ENCODE assay signal across 27 mouse cellular contexts in genomic region chr6:89160051-89160450, GRCm38 (mm10).
DNase-seq lines count a peak whose midpoint lies in the region; ATAC-seq lines count a peak whose summit lies in the region.
"Had no signal": no experiment of that assay in that cellular context is flagged by ENCODE, and none has a peak within 500 bp of the region (broad histone marks: within the 10 kb centered on the region; RNA-seq: fewer than 3 reads in every experiment).

No protein-coding gene starts in this region.

- H3K4me2 ChIP-seq in hindbrain, embryonic 16.5 days (ENCODE audit: low read length), result no peak overlapping the region
- no peak overlapping the region for H3K4me2 ChIP-seq in midbrain, embryonic 16.5 days (ENCODE audit: low read length)
- H3K4me2 ChIP-seq: heart, embryonic 11.5 days; hindbrain, embryonic 15.5 days; kidney, embryonic 15.5 days; limb, embryonic 12.5 days; liver, embryonic 15.5 days; lung, embryonic 14.5 days; neural tube, embryonic 15.5 days had no signal

- H3K36me3 ChIP-seq in hindbrain, embryonic 10.5 days, result no peaks in the 10 kb centered on the region
- H3K36me3 ChIP-seq in hindbrain, embryonic 16.5 days (ENCODE audit: control insufficient read depth, insufficient read depth, low read length), result no peaks in the 10 kb centered on the region
- no peaks in the 10 kb centered on the region for H3K36me3 ChIP-seq in midbrain, embryonic 10.5 days
- H3K36me3 ChIP-seq in midbrain, embryonic 16.5 days (ENCODE audit: control insufficient read depth, insufficient read depth, low read length), result no peaks in the 10 kb centered on the region
- H3K36me3 ChIP-seq: hindbrain, embryonic 15.5 days; kidney, embryonic 15.5 days; limb, embryonic 12.5 days; liver, embryonic 15.5 days; neural tube, embryonic 15.5 days had no signal

- no peak overlapping the region for H3K9ac ChIP-seq in hindbrain, embryonic 16.5 days (ENCODE audit: low read depth, low read length)
- H3K9ac ChIP-seq in midbrain, embryonic 16.5 days (ENCODE audit: low read depth, low read length), result no peak overlapping the region
- H3K9ac ChIP-seq: hindbrain, embryonic 15.5 days; kidney, embryonic 15.5 days; limb, embryonic 12.5 days; liver, embryonic 15.5 days; lung, embryonic 14.5 days; neural tube, embryonic 15.5 days had no signal

- H3K4me3 ChIP-seq in hindbrain, embryonic 10.5 days, result no peak overlapping the region
- H3K4me3 ChIP-seq in hindbrain, embryonic 16.5 days (ENCODE audit: low read length), result no peak overlapping the region
- H3K4me3 ChIP-seq in midbrain, embryonic 10.5 days, result no peak overlapping the region
- H3K4me3 ChIP-seq in midbrain, embryonic 16.5 days (ENCODE audit: low read depth, low read length), result no peak overlapping the region
- H3K4me3 ChIP-seq: hindbrain, embryonic 15.5 days; kidney, embryonic 15.5 days; left cerebral cortex, adult 2 months; limb, embryonic 12.5 days; liver, embryonic 15.5 days; neural tube, embryonic 15.5 days had no signal

- H3K9me3 ChIP-seq in hindbrain, embryonic 10.5 days, result peaks cover under 1% of the 10 kb centered on the region; the same call in 1 of the 2 replicates
- no peaks in the 10 kb centered on the region for H3K9me3 ChIP-seq in hindbrain, embryonic 16.5 days (ENCODE audit: control insufficient read depth, low read length)
- 0 out of 2 replicates have a peak, but pooled peaks cover under 1% of the 10 kb centered on the region for H3K9me3 ChIP-seq in midbrain, embryonic 10.5 days (replicated peaks)
- H3K9me3 ChIP-seq in midbrain, embryonic 16.5 days (replicated peaks; ENCODE audit: control insufficient read depth, low read length, poor library complexity, severe bottlenecking), result no peaks in the 10 kb centered on the region
- H3K9me3 ChIP-seq: hindbrain, embryonic 15.5 days; kidney, embryonic 15.5 days; liver, embryonic 15.5 days; neural tube, embryonic 15.5 days had no signal

- H3K27ac ChIP-seq in hindbrain, embryonic 10.5 days, result peak overlapping the region; percentile 74
- H3K27ac ChIP-seq in hindbrain, embryonic 16.5 days (ENCODE audit: low read depth, low read length), result no peak overlapping the region
- H3K27ac ChIP-seq in midbrain, embryonic 10.5 days (replicated peaks), result peak overlapping the region; percentile 69
- no peak overlapping the region for H3K27ac ChIP-seq in midbrain, embryonic 16.5 days (ENCODE audit: low read length)
- H3K27ac ChIP-seq: hindbrain, embryonic 15.5 days; kidney, embryonic 15.5 days; left cerebral cortex, adult 2 months; limb, embryonic 12.5 days; liver, embryonic 15.5 days; neural tube, embryonic 15.5 days had no signal

- H3K4me1 ChIP-seq in hindbrain, embryonic 10.5 days (replicated peaks), result peaks cover 16% of the 10 kb centered on the region
- H3K4me1 ChIP-seq in hindbrain, embryonic 16.5 days (ENCODE audit: control insufficient read depth, insufficient read depth, low read depth, low read length), result peaks cover 2% of the 10 kb centered on the region; the same call in 1 of the 2 replicates
- H3K4me1 ChIP-seq in midbrain, embryonic 10.5 days, result peaks cover 17% of the 10 kb centered on the region
- peaks cover 4% of the 10 kb centered on the region; the same call in 1 of the 2 replicates for H3K4me1 ChIP-seq in midbrain, embryonic 16.5 days (ENCODE audit: control insufficient read depth, insufficient read depth, low read length)
- H3K4me1 ChIP-seq: hindbrain, embryonic 15.5 days; kidney, embryonic 15.5 days; liver, embryonic 15.5 days; neural tube, embryonic 15.5 days had no signal

- 29% methylated on average over 7 of the region's 7 CpGs for WGBS in hindbrain, embryonic 10.5 days
- 42% methylated on average over 7 of the region's 7 CpGs for WGBS in hindbrain, embryonic 16.5 days
- WGBS in midbrain, embryonic 10.5 days, result 51% methylated on average over 7 of the region's 7 CpGs
- WGBS in midbrain, embryonic 16.5 days, result 21% methylated on average over 7 of the region's 7 CpGs

- no peaks in the 10 kb centered on the region for H3K27me3 ChIP-seq in hindbrain, embryonic 10.5 days (ENCODE audit: insufficient read depth, poor library complexity, severe bottlenecking)
- no peaks in the 10 kb centered on the region for H3K27me3 ChIP-seq in hindbrain, embryonic 16.5 days (replicated peaks; ENCODE audit: control insufficient read depth, insufficient read depth, low read length)
- H3K27me3 ChIP-seq in midbrain, embryonic 10.5 days (ENCODE audit: low read depth, poor library complexity, severe bottlenecking), result no peaks in the 10 kb centered on the region
- no peaks in the 10 kb centered on the region for H3K27me3 ChIP-seq in midbrain, embryonic 16.5 days (ENCODE audit: control insufficient read depth, insufficient read depth, low read depth, low read length)
- H3K27me3 ChIP-seq: CH12.LX; hindbrain, embryonic 15.5 days; kidney, embryonic 15.5 days; limb, embryonic 12.5 days; liver, embryonic 15.5 days; neural tube, embryonic 15.5 days had no signal

- DNase-seq in hindbrain, embryonic 10.5 days (ENCODE audit: low spot score), result peak; percentile 17
- peak; percentile 28 for DNase-seq in midbrain, embryonic 10.5 days (ENCODE audit: low spot score)
- peak; percentile 20 for DNase-seq in testis, postnatal 10 days (ENCODE audit: low spot score)
- no peak for DNase-seq in testis, postnatal 14 days (ENCODE audit: low spot score)
- no peak for DNase-seq in B cell, adult 2 months
- DNase-seq: adrenal gland, adult 8-10 months; cerebellum, adult 11 months; cerebellum, adult 9-10 months; cerebellum, postnatal 36 days; gastrocnemius, postnatal 14 days; heart, postnatal 36 days; kidney, adult 18-20 months; kidney, postnatal 25 days; lung, embryonic 14.5 days; lung, postnatal 14 days; thymus, postnatal 25 days had no signal

- no peak for ATAC-seq in hindbrain, embryonic 16.5 days
- ATAC-seq in midbrain, embryonic 16.5 days, result no peak
- ATAC-seq: forebrain, embryonic 14.5 days had no signal

Comparison
In these comparisons a context has a peak if more than half of its experiments do, and no peak if none do; other contexts are left out.
1. DNase-seq: peak in hindbrain, embryonic 10.5 days (single experiment), midbrain, embryonic 10.5 days (single experiment) and testis, postnatal 10 days (single experiment); none in testis, postnatal 14 days (single experiment) and B cell, adult 2 months (0 of 2).
2. H3K27ac ChIP-seq: peak in hindbrain, embryonic 10.5 days (single experiment) and midbrain, embryonic 10.5 days (single experiment); none in hindbrain, embryonic 16.5 days (single experiment) and midbrain, embryonic 16.5 days (single experiment).